Mouse (Mus musculus): ENCODE measurements around the gene Gm17334. TPM values are rescaled to one million over a fixed set of nuclear protein-coding genes. Genes with fewer than 3 reads are reported as not detected.

Gene Gm17334
- total RNA-seq (2021) (under 1 TPM in 1 of 2 experiments, not detected in 1; 0.47 TPM), polyA plus RNA-seq (2012; rRNA removed) (1.4 and 1.8 TPM in 2 replicates)
- long read RNA-seq, result 0 reads

DNA sequence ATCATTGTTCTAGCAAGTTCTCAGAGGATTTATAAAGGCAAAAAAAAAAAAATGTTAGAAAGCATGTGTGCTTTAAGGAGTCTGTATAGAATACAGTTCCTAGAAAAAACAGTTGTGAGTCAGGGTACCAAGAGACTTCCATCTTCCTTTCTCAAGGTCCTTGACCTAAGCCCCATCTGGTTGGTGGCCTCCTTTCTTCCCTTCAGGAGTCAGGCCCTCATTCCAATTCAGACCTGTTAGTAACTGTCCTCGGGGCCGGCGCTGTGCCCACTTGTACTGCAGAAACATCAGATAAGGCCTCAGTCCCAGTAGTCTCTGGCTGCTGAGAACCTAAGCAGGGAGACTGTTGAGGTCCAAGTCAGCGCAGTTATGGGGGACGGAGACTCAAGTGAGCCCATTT lies at the start of gene Gm17334:
Gene Gm17334, minus strand, starts transcription at position 101 of the 400 bp plus-strand sequence.
- Histone ChIP-seq H3K79me2 (replicated peaks; ENCODE audit: control insufficient read depth, insufficient read depth, low read length) (0 out of 2 replicates have a peak, but pooled peaks cover 1% of the 10 kb centered on the region), H3K4me1 (ENCODE audit: control insufficient read depth, insufficient read depth, low read length) (peaks cover 23% of the 10 kb centered on the region), H3K9ac (ENCODE audit: low read depth, low read length) (peak within 1 kb of the TSS; percentile 33), H3K36me3 (ENCODE audit: control insufficient read depth, insufficient read depth, low read length) (peaks cover 12% of the 10 kb centered on the region), H3K27ac (peak within 1 kb of the TSS; percentile 42), H3K4me3 (peak within 1 kb of the TSS; percentile 28), H3K27me3 (ENCODE audit: control insufficient read depth, insufficient read depth, low read length) (no peaks in the 10 kb centered on the region)
- DNase-seq, result no peak
- no peak for TF ChIP-seq EP300 (IDR thresholded peaks at IDR 0.05; ENCODE audit: insufficient read depth, low read depth, low read length)
- no peak for TF ChIP-seq POLR2A (IDR thresholded peaks at IDR 0.05; ENCODE audit: insufficient read depth, low read depth, low read length)
- no peak for TF ChIP-seq CTCF (IDR thresholded peaks at IDR 0.05)
- 76% methylated on average over 5 of the region's 5 CpGs for WGBS
- intact Hi-C loops (cut with DNase I), result no loop called here

- TF ChIP-seq POLR2A (IDR thresholded peaks at IDR 0.05; ENCODE audit: insufficient read depth, low read depth, low read length) (no peak), CTCF (IDR thresholded peaks at IDR 0.05) (no peak), EP300 (IDR thresholded peaks at IDR 0.05; ENCODE audit: insufficient read depth, low read depth, low read length) (no peak)
- Histone ChIP-seq H3K36me3 (ENCODE audit: control insufficient read depth, insufficient read depth, low read length) (peaks cover 3% of the 10 kb centered on the region; the same call in 1 of the 2 replicates), H3K79me2 (replicated peaks; ENCODE audit: control insufficient read depth, insufficient read depth, low read length) (no peaks in the 10 kb centered on the region), H3K9ac (ENCODE audit: low read depth, low read length) (no peak overlapping the region), H3K4me1 (ENCODE audit: control insufficient read depth, insufficient read depth, low read length) (peaks cover 14% of the 10 kb centered on the region), H3K4me3 (no peak overlapping the region), H3K27ac (no peak overlapping the region), H3K27me3 (ENCODE audit: control insufficient read depth, insufficient read depth, low read length) (no peaks in the 10 kb centered on the region)
- 98% methylated on average over 3 of the region's 3 CpGs for WGBS
- DNase-seq, result no peak
- intact Hi-C loops (cut with DNase I), result no loop called here
Measured at GRCm38 (mm10) chr11:53821945-53822338, 49.0 kb upstream of the Gm17334 start.

DNA sequence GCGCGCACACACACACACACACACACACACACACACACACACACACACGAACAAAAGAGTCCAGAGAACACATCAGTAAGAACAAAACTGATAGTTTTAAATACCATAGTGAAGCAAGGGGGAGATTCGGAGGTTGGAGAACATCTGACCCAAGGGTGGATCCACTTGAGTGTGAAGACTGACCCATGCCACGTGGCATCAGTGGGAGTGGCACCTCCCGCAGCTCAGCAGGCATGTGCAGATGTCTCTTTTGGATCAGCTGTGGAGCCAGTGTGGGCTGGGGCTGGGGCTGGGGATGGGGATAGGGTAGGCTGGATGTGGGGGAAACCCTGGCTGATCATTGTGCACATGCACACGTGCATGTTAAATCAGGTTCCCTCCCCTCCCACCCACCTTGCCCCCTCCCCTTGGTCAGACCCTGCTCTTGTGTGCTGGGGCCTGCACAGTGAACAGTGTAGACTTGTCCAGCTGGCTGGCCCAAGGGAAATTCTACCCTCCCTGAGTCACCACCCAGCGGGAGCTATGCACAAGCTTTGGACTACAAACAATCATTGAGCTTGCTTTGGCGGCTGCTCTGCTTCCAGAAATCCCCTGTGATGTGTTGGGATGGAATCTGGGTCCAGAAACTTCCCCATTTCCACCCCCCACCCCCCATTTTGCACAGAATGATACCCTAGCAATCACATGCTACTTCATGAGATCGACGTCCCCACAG lies 48.4 kb upstream of the Gm17334 start:
- DNase-seq, result peak in 1 of 2 experiments; percentile 46
- no peaks in the 10 kb centered on the region for H3K79me2 ChIP-seq (replicated peaks; ENCODE audit: control insufficient read depth, insufficient read depth, low read length)
- H3K27me3 ChIP-seq (ENCODE audit: control insufficient read depth, insufficient read depth, low read length), result no peaks in the 10 kb centered on the region
- no peak overlapping the region for H3K27ac ChIP-seq
- TF ChIP-seq CTCF (IDR thresholded peaks at IDR 0.05), result no peak
- TF ChIP-seq POLR2A (IDR thresholded peaks at IDR 0.05; ENCODE audit: insufficient read depth, low read depth, low read length), result no peak
- no peak for TF ChIP-seq EP300 (IDR thresholded peaks at IDR 0.05; ENCODE audit: insufficient read depth, low read depth, low read length)
- no peak overlapping the region for H3K4me3 ChIP-seq
- H3K4me1 ChIP-seq (ENCODE audit: control insufficient read depth, insufficient read depth, low read length), result peaks cover 14% of the 10 kb centered on the region
- intact Hi-C loops (cut with DNase I), result no loop called here
- 83% methylated on average over 11 of the region's 11 CpGs for WGBS
- H3K36me3 ChIP-seq (ENCODE audit: control insufficient read depth, insufficient read depth, low read length), result peaks cover 3% of the 10 kb centered on the region; the same call in 1 of the 2 replicates
- no peak overlapping the region for H3K9ac ChIP-seq (ENCODE audit: low read depth, low read length)

DNA sequence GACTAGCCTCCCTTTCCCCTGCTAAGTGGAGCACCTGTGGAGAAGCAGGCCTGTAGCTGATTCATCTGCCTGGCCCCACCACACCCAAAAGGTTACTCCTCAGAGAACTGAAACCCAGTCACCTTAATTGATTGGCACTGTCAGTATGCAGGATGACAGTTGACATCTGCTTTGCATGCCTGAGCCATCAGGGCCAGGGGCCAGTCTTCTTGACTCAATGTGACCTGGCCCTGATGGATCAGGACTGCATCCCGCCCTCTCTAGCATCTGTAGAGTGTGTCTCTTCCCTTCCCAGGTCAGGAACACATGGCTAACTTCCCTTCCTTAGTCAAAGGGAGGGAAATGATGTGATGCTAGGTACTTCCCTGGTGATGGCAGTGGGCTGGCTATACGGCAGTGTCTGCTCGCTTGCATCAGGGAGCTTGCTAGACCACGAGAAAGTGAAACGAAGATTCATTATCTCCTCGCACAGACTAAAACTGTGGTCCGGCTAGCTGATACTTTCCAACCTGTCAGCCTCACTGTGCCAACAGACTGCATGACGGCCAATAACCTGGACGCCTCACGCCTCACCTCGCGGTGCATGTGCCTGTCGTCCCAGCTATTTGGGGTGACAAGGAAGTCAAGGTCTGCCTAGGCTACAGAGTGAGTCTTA lies 47.7 kb upstream of the Gm17334 start:
- H3K36me3 ChIP-seq (ENCODE audit: control insufficient read depth, insufficient read depth, low read length), result peaks cover under 1% of the 10 kb centered on the region; the same call in 1 of the 2 replicates
- H3K79me2 ChIP-seq (replicated peaks; ENCODE audit: control insufficient read depth, insufficient read depth, low read length), result no peaks in the 10 kb centered on the region
- intact Hi-C loops (cut with DNase I), result no loop called here
- no peak overlapping the region for H3K4me3 ChIP-seq
- 89% methylated on average over 13 of the region's 13 CpGs for WGBS
- H3K27me3 ChIP-seq (ENCODE audit: control insufficient read depth, insufficient read depth, low read length), result no peaks in the 10 kb centered on the region
- no peak for TF ChIP-seq EP300 (IDR thresholded peaks at IDR 0.05; ENCODE audit: insufficient read depth, low read depth, low read length)
- no peak overlapping the region for H3K9ac ChIP-seq (ENCODE audit: low read depth, low read length)
- no peak overlapping the region for H3K27ac ChIP-seq
- peaks cover 11% of the 10 kb centered on the region for H3K4me1 ChIP-seq (ENCODE audit: control insufficient read depth, insufficient read depth, low read length)
- no peak for DNase-seq

GRCm38 (mm10) chr11:53819511-53819910 lies 46.5 kb upstream of the Gm17334 start:
- H3K36me3 ChIP-seq (ENCODE audit: control insufficient read depth, insufficient read depth, low read length), result no peaks in the 10 kb centered on the region
- TF ChIP-seq CTCF (IDR thresholded peaks at IDR 0.05), result no peak
- no peak for TF ChIP-seq POLR2A (IDR thresholded peaks at IDR 0.05; ENCODE audit: insufficient read depth, low read depth, low read length)
- no peak for TF ChIP-seq EP300 (IDR thresholded peaks at IDR 0.05; ENCODE audit: insufficient read depth, low read depth, low read length)
- H3K79me2 ChIP-seq (replicated peaks; ENCODE audit: control insufficient read depth, insufficient read depth, low read length), result no peaks in the 10 kb centered on the region
- no peaks in the 10 kb centered on the region for H3K27me3 ChIP-seq (ENCODE audit: control insufficient read depth, insufficient read depth, low read length)
- 92% methylated on average over 6 of the region's 6 CpGs for WGBS
- no peak overlapping the region for H3K4me3 ChIP-seq
- H3K4me1 ChIP-seq (ENCODE audit: control insufficient read depth, insufficient read depth, low read length), result peaks cover 11% of the 10 kb centered on the region
- intact Hi-C loops (cut with DNase I), result no loop called here
- DNase-seq, result no peak
- no peak overlapping the region for H3K9ac ChIP-seq (ENCODE audit: low read depth, low read length)
- peak overlapping the region; percentile 6; the same call in 1 of the 2 replicates for H3K27ac ChIP-seq

DNA sequence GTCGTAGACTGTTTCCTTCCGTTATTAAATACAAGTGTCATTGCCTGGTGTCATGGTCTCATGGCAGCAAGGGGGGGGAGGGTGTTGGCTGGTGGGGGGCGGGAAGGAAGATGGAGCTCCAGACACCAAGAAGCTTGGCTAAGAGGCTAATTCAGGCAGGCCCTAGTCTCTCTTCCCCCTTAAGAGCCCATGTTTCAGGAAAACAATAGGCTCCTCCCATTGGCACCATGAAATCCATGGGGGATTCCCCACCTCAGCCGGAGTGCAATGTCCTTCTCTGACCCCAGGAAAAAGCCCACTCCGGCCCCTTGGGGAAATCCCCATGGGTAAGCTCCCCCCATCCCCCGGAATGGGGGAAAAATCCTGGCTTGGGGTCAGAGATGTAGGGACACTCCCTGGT lies 45.8 kb upstream of the Gm17334 start:
- intact Hi-C loops (cut with DNase I), result no loop called here
- Histone ChIP-seq H3K36me3 (ENCODE audit: control insufficient read depth, insufficient read depth, low read length) (no peaks in the 10 kb centered on the region), H3K4me1 (ENCODE audit: control insufficient read depth, insufficient read depth, low read length) (peaks cover 14% of the 10 kb centered on the region), H3K27ac (peak overlapping the region; percentile 83), H3K9ac (ENCODE audit: low read depth, low read length) (no peak overlapping the region), H3K27me3 (ENCODE audit: control insufficient read depth, insufficient read depth, low read length) (no peaks in the 10 kb centered on the region), H3K79me2 (replicated peaks; ENCODE audit: control insufficient read depth, insufficient read depth, low read length) (no peaks in the 10 kb centered on the region), H3K4me3 (no peak overlapping the region)
- DNase-seq, result peak; percentile 59 to 65
- no peak for TF ChIP-seq CTCF (IDR thresholded peaks at IDR 0.05)
- 0 out of 2 replicates have a peak, but pooled peaks have one; percentile 11 for TF ChIP-seq POLR2A (IDR thresholded peaks at IDR 0.05; ENCODE audit: insufficient read depth, low read depth, low read length)
- TF ChIP-seq EP300 (IDR thresholded peaks at IDR 0.05; ENCODE audit: insufficient read depth, low read depth, low read length), result peak; percentile 34; the same call in 1 of the 2 replicates
- WGBS, result 25% methylated on average over 6 of the region's 6 CpGs

All from heart, adult 2 months (tissue).